Mouse (Mus musculus) gastrocnemius, adult 18-20 months (tissue): Measurements from ENCODE around the gene Gab1. TPM values are rescaled to one million over a fixed set of nuclear protein-coding genes. Genes with fewer than 3 reads are reported as not detected.

Experiments used
- DNase-seq: peaks from one replicate; pipeline ENCODE4 v3.0.0; 2021; ENCODE audit warnings: low spot score
- long read RNA-seq, 2 experiments: library from polyadenylated mRNA; stranded (forward); transcript quantifications; one replicate each; pipeline ENCODE4 v2.0.0; 2021
- total RNA-seq, 2 experiments: library from RNA; stranded (reverse); gene quantifications; 2 replicates each; pipeline ENCODE4 v1.2.3; 2021

Gene Gab1
- 10 to 100 TPM; 10.6 to 11.9 TPM for total RNA-seq
- long read RNA-seq, experiment 1, full-length matches to known transcripts, result 7 of 9 reads
- long read RNA-seq, experiment 1, partial matches to known transcripts, result 0 of 9 reads
- long read RNA-seq, experiment 1, other reads (novel, unspliced or antisense), result 2 of 9 reads
- long read RNA-seq, experiment 2, full-length matches to known transcripts, result 8 of 10 reads
- long read RNA-seq, experiment 2, partial matches to known transcripts, result 0 of 10 reads
- long read RNA-seq, experiment 2, other reads (novel, unspliced or antisense), result 2 of 10 reads

DNA sequence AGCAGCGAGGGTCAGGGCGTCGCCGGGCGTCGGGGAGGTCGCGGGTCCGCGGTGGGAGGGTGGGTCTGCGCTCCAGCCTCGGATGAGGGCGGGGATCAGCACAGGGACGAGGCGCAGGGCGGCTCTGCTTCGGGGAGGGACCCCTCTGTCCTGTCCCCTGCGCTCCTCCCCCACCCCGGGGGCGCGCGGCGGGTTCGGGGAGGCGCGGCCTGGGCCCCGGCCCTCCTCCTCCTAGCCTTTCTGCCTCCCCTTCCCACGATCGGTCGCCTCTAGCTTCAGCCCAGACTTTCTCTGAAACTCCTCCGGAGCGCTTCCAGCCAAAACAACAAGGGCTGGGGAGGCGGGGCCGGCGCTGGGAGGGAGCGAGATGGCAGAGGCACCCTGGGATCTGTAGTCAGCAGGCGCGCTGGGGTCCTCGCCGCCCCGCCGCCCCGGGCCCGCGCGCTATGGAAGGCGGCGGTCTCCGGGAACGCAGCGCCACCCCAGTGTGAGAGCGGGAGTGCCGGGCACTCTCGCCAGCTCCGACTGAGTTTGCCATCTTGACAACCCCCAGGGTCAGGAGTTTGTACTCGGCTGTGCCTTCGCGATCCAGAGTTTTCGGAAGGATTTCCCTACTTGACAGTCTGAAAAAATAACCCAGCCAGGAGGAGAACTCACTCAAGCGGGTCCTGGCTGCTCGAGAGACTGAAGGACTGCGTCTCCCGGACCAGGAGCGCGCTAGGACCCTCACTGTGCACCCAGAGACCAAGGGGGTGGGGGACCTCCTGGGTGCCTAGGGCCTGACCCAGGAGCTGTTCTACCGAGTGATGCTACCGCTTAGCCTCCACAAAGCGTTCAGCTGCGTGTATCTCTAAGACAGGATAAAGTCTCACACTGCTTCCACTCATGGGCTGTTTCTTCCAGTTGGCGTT lies at the start of gene Gab1:
Gab1 (minus strand) TSS at position 324 of the 911 bp plus-strand sequence.
- DNase-seq, result peak; percentile 90

DNA sequence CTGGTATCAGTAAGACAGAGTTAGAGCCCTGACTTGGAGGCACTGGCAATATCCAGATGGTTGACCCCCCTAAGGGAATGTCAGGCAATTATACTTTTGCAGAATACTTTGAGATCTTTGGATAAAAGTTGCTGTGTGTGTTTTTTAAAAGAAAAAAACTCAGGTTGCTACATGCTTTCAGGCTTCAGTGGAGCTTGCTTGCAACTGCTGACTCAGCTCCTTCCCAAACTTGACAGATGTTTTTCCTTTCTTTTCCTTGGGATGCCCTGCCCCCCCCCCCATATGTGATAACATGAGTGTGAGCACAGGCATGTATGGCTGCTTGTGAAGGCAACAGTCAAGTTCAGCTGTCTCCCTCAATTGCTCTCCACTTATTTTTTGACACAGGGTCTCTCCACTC lies 48.5 kb upstream of the Gab1 start:
- no peak for DNase-seq

DNA sequence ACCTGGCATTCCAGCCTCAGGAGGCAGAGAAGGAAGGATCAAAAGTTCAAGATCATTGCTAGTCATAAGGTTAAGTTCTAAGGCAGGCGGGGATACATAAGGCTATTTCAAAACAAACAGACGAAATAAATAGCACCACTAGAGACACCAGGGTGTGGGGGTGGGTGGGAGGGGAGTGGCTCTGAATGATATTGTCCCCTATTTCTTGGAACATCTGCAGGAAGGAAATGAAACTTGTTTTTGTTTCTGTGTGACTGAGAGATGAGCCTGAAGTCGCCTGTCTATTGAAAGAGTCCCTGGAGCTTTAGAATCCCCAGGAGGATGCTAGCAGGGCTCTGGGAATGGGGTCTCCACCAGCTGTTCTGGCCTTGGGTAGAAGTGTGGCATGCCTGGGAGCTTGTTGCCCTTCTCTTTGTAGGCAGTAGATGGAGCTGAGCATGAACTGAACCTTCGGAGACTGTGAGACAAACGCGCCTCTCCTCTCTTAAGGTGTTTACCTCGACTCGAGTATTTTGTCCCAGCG lies 43.5 kb upstream of the Gab1 start:
- DNase-seq, result no peak

DNA sequence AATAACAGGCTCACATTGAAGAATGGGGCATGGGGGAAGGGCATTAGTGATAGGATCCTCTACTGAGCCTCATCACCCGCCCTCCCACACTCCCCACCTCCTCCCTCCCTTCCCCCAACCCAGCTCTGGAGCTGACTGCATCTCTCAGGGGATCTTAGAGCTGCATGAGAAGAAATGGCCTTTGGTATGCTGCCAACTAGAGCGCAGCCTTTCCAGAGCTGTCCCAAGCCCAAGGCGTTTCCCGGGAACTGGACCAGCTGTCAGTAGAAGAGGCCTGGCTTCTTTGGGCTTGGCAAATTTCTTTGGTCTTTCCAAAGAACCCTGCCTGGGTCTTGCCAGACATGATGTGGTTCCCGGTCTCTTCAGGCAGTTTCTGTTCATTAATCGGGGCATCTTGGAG lies 42.3 kb upstream of the Gab1 start:
- peak; percentile 80 for DNase-seq

DNA sequence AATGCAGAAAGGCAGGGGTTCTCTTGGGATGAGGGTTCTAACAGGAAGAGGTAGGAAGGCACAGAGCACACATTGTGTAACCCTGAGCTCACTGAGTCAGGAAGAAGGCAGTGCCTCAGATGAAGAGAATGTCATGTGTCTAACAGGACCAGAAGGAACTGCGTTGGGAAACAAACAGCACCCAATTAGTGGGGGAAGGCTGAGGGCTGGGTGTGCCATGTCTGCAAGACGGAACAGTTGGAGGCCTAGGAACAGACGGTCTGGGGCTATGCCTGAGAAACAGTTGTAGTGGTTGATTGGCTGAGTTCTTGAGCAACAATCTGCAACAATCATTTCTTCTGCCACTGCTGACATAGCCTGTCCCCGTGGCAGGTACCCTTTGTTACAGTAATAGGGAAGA lies 38.8 kb upstream of the Gab1 start:
- DNase-seq, result no peak

DNA sequence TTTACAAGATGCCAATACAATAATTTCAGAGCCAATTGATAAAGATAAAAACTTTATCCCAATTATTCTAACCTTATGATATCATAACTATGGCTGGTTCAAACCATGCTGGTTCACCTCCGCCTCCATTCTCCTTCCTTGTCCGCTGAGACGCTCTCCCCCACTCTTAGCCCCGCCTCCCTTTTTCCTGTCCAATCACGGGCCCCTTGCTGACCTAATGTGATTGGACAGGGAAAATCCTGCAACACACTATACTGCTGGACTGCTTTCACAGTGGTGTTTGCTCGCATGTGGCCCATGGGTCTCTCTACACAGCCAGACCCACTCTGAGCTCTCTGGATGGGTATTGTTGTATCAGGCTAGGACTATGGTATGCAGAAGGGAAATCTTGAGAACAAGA lies 38.2 kb upstream of the Gab1 start:
- DNase-seq, result no peak

DNA sequence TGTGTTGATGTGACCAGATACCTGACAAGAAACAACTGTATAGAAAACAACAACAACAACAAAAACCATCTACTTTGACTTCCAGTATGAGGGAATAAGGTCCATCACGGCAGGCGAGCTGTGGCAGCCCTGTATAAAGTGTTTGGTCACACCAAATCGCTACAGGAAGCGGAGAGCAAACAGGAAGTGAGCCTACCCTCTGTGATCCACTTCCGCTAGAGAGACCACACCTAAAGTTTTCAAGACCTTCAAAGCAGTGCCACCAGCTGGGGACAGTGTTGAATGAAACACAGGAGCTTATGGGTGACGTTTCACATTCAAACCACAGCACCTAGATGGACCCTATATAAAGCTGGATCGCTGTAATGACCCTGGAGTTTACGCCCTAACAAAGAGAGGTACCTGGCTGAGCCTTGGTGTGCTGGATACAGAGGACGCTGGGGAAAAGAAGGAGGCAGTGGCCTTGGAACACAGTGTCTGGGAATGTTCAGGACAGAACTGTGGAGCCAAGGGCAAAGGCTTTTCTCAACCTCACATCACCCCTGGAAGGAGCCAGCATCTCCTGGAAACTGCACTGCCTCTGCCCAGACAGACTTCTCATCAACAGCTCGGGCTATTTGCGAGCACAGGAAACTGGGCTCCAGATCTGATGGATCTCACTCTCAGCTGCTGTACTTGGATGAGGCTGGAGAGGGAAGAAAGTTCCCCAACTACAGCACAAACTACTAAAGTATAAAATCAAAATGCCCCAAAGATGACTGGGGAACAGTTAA lies 36.3 kb upstream of the Gab1 start:
- peak; percentile 19 for DNase-seq

DNA sequence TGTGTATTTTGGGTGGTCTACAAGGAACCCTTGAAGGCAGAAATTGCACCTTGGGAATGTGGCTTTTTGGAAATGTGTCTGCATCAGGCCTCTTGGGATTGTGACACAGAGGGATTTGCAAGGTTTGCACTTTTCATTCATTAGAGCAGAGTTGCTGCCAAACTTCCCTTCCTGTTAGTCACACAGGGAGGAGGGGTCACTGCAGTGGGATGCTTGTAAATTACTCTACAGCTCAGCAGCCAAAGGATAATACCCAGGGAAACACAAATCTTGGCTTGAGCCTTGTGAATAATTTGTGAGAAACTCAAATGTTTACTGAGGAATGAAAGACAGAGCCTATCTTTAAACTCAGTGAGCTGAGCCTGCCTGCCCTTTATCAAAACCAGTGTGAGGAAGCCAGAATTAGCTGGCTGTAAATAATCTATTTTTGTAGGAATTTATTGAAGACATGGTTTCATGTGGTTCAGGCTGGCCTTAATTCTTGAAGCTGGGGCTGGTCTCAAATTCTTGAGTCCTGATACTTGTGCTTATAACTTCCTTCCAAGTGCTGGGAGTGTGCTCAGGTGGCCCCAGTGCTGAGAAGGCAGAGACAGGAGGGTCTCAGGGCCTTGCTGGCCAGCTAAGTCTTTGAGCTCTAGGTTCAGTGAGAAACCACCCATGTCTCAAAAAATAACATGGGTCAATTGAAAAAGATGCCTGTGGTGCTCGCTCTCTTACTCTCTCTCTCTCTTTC lies 32.9 kb upstream of the Gab1 start:
- DNase-seq, result peak; percentile 28

DNA sequence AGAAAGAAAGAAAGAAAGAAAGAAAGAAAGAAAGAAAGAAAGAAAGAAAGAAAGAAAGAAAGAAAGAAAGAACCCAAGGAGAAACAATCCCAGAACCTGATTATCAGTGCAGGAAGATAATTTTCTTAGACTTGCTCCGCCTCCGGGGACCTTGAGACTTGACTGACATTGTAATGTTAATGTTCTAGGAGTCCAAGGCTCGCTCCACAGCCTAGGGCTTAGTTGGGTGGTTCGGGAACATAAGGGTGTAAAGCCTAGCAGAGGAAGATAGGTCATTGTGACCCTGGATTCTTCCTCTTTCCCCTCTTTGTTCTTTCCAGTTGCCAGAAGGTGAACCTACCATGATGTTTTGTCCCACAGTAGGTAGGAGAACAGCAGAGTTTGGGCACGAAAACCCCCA lies 31.1 kb upstream of the Gab1 start:
- DNase-seq, result no peak

DNA sequence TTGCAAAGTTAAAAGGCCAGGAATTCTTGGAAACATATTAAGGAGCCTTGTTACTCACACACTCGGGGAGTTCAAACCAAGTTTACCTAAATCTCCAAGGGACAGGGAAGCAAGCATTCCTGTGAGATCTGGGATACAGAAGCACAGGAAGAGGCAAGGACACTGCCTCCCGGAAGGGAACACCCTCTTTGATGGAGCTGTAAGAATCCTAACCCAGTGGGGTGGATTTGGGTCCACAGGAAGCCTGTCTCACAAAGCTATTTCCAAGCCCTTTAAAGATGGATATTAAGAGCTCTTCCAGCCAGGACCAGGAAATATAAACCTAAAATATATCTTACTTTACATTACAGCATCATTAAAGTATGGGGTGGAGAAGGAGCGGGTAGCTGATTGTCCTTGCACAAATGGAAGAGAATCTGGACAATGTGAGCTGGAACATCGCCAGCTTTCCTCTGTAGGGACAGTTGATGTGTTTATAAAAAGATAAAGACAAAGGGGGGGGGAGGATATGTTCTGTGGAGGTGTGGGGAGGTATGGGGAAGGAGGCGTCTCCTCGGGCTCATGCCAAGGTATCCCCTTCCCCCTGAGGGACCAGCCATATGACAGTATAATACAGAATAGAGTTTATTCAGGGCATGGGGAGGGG lies 28.1 kb upstream of the Gab1 start:
- no peak for DNase-seq

DNA sequence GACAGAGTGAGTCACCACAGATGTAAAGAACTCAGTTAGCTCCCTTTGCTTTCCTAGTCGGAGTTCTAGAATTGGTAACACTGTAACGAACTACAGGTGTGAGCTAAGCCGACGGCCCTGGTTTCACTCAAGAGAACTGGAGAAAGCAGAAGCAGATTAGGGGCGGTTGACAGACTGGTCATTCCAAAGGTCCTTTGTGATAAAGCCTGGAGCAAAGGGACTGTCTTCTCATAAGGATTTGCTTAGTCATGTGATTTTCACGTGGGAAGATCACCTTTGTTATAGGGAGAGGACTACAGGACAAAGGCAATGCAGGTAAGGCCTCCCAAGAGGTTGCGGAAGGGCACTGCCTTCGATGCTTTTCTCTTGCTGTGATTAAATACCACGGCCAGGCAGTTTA lies 22.0 kb upstream of the Gab1 start:
- DNase-seq, result no peak

DNA sequence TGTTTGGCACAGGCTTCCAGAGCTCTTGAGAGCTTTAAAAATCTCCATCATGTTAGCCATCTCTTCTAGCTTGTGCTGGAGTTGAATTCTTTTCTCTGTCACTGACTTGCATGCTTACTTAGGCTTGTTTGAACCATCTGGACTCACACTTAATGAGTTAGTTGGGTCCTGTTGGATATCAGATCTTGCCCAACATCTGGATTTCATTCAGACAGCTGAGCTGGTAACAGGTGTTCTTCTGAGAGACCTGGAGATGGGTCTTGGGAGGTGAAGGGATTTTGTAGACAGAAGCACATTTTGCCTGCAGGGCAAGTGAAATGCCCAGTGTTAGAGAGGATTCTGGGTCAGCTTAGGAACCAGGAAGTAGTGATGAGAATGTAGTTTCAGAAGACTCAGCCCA lies 19.0 kb upstream of the Gab1 start:
- DNase-seq, result no peak

DNA sequence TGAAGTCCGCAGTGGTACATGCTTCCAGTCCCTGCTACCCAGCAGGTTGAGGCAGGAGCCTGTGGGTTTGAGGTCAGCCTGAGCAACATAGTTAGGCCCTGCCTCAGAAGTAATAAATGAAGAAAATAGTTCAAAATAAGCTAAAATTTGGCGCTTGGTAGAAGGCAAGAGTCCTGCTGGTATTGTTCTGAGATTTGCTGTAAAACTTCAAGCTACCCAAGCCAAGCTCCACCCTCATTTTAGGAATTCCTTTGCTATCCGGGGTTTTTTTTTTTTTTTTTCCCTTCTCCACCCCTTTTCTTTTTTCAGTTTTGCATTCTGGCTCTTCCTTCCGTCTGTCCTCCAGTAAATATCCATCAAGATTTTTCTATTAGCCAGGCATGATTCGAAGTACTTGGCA lies 15.7 kb upstream of the Gab1 start:
- no peak for DNase-seq

DNA sequence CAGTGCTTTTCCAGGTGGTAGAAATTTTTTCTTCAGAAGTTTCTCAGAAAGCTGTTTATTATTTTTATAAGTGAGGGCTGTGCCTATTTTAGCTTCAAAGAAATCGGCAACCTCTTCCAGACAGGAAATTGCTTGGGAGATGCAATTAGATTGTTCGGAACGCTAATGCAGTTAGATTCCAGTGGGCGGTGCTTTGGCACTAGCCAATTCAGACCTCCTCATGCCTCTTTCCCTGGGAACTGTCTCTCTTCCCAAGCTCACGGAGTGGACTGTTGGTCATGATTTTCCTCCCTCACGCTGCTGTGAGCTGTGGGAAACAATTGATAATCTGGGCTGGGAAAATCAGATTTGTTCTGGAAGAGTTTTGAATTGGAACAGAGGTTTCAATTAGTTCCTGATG lies 15.1 kb upstream of the Gab1 start:
- DNase-seq, result no peak

DNA sequence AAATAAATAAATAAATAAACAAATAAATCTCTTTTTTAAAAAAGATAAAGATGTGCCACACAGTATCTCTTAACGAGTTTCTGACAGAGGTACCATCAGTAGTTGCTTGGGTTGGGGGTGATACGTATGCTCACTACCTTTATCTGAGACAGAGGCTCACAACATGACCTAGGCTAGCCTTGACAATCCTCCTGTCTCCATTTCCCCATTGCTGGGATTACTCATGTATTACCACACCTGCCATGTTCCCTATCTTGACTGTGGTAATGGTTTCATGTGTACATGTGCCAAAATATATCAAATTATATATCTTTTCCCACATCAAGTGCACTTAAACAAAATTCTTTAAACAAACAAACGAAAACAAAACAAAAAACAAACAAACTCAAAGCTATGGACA lies 14.2 kb upstream of the Gab1 start:
- DNase-seq, result no peak

DNA sequence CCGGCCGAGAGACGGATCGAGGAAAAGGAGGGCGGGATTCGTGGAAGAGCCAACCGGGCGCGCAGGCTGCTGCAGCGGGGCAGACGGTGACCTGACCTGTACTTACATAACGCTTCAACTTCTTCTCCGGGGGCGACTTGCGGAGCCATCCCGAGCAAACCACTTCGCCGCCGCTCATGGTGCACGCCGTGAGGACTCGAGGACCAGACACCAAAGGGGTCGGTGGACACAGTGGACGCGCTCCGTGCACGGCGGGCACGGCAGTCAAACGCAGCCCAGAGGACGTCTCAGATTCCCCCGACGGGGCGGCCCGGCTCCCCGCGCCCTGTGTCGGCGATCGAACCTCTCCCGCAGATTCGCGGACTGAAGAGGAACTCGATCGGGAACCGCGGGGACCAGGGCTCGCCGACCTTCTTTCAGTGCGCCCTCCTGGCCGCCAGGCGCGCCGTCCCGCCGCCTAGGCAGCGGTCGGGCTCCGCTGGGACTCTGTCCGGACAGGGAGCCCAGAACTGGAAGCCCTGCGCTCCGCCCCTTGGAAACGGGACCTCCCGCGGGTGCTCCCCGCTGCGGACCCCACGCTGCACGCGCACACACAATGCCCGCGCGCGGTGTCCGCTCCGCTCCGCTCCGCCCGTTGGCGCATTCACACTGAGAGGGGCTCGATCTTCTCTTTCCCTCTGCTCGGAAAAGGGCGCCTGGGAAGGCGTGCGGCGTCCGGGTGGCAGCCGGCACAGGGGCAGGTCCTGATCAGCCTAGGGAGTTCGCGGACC lies 708 bp downstream of the Gab1 start:
- DNase-seq, result peak; percentile 74

DNA sequence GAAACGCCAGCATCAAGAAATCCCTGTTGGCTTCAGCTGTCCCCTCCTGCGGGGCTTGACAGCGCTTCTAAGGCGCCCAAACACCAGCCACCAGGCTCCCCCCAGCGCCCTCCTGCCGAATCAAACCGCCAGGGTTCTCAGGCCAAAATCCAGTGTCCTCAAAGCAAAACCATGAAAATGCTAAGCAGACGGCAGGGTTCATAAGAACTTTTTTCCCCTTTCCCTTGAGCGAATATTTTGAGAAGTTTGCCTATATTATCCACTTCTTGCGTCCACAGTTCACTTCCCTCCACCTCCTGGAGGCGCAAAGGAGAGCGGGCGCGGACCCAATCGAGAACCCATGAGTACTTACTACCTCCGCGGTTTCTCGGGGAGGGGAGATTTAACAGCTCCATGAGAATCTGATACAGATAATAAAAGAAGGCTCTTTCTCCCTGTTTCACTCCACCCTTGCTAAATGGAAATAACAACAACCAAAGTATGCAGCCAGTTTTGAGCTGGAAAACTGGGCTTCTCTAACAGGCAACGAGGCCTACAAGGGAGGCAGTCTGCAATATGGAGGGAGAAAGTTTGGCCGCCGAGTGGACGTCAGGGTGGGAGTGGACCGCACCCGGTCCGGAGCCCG lies 1.4 kb downstream of the Gab1 start:
- peak; percentile 66 for DNase-seq

DNA sequence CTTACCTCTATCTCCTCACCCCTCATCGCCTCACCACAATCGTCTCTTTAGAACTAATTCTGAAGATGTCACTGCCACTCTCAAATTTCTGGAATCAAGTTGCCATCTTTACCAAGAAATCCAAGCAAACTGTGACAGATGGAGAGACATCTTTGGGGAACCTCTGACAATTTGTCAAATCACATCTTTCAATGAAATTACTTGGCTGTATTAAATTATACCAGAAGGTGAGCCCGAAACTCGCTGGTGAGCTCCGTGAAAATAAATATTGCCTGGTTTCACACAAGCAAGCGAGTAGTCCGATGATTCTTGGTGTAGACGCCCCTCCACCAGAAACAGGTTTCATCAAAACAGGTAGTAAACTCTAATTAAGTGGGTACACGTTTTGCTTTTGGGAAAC lies 2.2 kb downstream of the Gab1 start:
- DNase-seq, result no peak

DNA sequence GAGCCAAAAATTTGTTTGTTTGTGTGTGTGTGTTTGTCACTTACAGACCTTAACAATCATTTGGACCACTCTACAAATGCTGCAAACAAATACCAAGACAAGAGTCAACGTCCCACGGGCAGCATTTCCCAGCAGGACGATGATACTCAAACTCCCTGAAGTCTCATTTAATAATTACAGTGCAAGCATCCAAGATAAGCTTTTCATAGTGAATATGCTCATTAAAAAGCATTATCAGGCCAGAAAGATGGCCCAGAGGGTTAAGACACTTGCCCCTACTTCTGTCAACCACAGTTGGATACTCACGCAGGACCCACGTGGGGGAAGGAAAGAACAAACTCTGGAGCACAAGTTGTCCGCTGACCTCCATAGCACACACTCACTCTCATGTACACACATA lies 4.8 kb downstream of the Gab1 start:
- no peak for DNase-seq
